Mouse (Mus musculus) myocyte (in vitro differentiated cells): Measurements from ENCODE around the gene Col6a1. TPM values are rescaled to one million over a fixed set of nuclear protein-coding genes. Genes with fewer than 3 reads are reported as not detected.
"Not testable (repeated sequence)": the region's sequence is repeated elsewhere in the genome, so short reads cannot be mapped to it uniquely, and the experiment has no call there.

Source experiments
- H3K27me3 ChIP-seq: one replicate; pipeline ENCODE4 v1.6.1; 2011; ENCODE audit not compliant: control insufficient read depth, insufficient read depth, insufficient read length
- H3K36me3 ChIP-seq: one replicate; pipeline ENCODE4 v1.6.1; 2011; ENCODE audit not compliant: control insufficient read depth, insufficient read depth
- H3K4me2 ChIP-seq: one replicate; pipeline ENCODE4 v1.6.1; 2011; ENCODE audit warnings: low read depth, control low read depth
- H3K4me3 ChIP-seq: one replicate; pipeline ENCODE4 v1.5.1; 2011; ENCODE audit warnings: mild to moderate bottlenecking, control low read depth, moderate library complexity
- H3K79me2 ChIP-seq: one replicate; pipeline ENCODE4 v1.6.1; 2011; ENCODE audit not compliant: control insufficient read depth, insufficient read depth
- H3ac ChIP-seq: one replicate; pipeline ENCODE4 v1.6.1; 2011; ENCODE audit not compliant: control insufficient read depth, insufficient read length
- CEBPB ChIP-seq: IDR thresholded peaks from 2 replicates; pipeline ENCODE4 v1.6.1; 2011; ENCODE audit warnings: mild to moderate bottlenecking, moderate library complexity; ENCODE audit not compliant: poor library complexity, insufficient read depth, severe bottlenecking
- E2F4 ChIP-seq: IDR thresholded peaks from one replicate; pipeline ENCODE4 v1.6.1; 2011; ENCODE audit warnings: mild to moderate bottlenecking, control low read depth, moderate library complexity; ENCODE audit not compliant: insufficient read depth
- MAX ChIP-seq: IDR thresholded peaks from one replicate; pipeline ENCODE4 v1.6.1; 2011; ENCODE audit warnings: low read depth, mild to moderate bottlenecking, control low read depth
- MYOD1 ChIP-seq, 3 experiments: IDR thresholded peaks; one replicate each; pipeline ENCODE4 v1.6.1; 2011; ENCODE audit warnings: control low read depth in 2 of 3, low read depth in 2 of 3, mild to moderate bottlenecking in 2 of 3, moderate library complexity in 1 of 3; ENCODE audit not compliant: insufficient read length in 2 of 3, control insufficient read depth in 1 of 3
- MYOG ChIP-seq, 3 experiments: IDR thresholded peaks; one replicate each; pipeline ENCODE4 v1.6.1; 2011; ENCODE audit warnings: control low read depth in 2 of 3, low read depth in 2 of 3, mild to moderate bottlenecking in 2 of 3; ENCODE audit not compliant: insufficient read length in 2 of 3, control insufficient read depth in 1 of 3, insufficient read depth in 1 of 3
- POLR2A ChIP-seq: IDR thresholded peaks from one replicate; pipeline ENCODE4 v1.6.1; 2011; ENCODE audit warnings: low read depth, mild to moderate bottlenecking, control low read depth, moderate library complexity; ENCODE audit not compliant: insufficient read length
- POLR2AphosphoS2 ChIP-seq: IDR thresholded peaks from one replicate; pipeline ENCODE4 v1.6.1; 2011; ENCODE audit warnings: low read depth, control low read depth; ENCODE audit not compliant: insufficient read length
- REST ChIP-seq: IDR thresholded peaks from one replicate; pipeline ENCODE4 v1.6.1; 2011; ENCODE audit warnings: mild to moderate bottlenecking, control low read depth, moderate library complexity; ENCODE audit not compliant: insufficient read depth, insufficient read length
- SRF ChIP-seq: IDR thresholded peaks from one replicate; pipeline ENCODE4 v1.6.1; 2011; ENCODE audit warnings: low read depth; ENCODE audit not compliant: control insufficient read depth, insufficient read length
- TCF12 ChIP-seq: IDR thresholded peaks from one replicate; pipeline ENCODE4 v1.6.1; 2011; ENCODE audit warnings: mild to moderate bottlenecking, control low read depth; ENCODE audit not compliant: poor library complexity, insufficient read depth, severe bottlenecking
- TCF3 ChIP-seq: IDR thresholded peaks from one replicate; pipeline ENCODE4 v1.6.1; 2011; ENCODE audit warnings: low read depth, control low read depth; ENCODE audit not compliant: insufficient read length
- USF1 ChIP-seq: IDR thresholded peaks from one replicate; pipeline ENCODE4 v1.6.1; 2011; ENCODE audit warnings: low read depth, mild to moderate bottlenecking, control low read depth, moderate library complexity
- polyA plus RNA-seq: library from polyadenylated mRNA; unstranded; fragments of >200 nt; fragmentation: generic; extraction: Trizol; gene quantifications from one replicate; pipeline ENCODE4 v1.2.1, GENCODE M21; 2012; ENCODE audit warnings: missing spikeins

The Col6a1 gene
- polyA plus RNA-seq, 1 experiment = 144 TPM

DNA sequence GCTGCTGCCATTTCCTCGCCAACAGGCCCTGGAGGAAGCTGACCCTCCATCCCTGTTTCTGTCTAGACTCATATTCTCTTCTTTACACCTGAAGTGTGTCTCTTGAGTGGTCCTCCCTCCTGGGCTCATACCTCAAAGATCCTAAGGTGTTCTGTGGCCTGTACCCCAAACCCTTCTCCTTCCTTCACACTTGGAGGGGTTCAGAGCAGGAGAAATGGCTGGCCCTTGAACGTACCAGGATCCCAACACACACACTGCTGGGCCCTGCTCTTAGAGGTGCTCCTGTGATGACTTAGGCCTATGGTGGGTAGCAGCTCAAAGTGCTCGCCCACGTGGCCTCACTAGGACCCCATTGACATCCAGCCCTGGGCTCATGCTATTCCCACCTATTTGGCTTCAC lies 39.0 kb upstream of the Col6a1 start:
- Histone ChIP-seq H3ac (no peak overlapping the region), H3K36me3 (no peaks in the 10 kb centered on the region), H3K79me2 (no peaks in the 10 kb centered on the region), H3K27me3 (no peaks in the 10 kb centered on the region), H3K4me2 (no peak overlapping the region), H3K4me3 (no peak overlapping the region)
- TF ChIP-seq TCF12 (no peak), POLR2AphosphoS2 (no peak), MYOD1 (IDR thresholded peaks at IDR 0.05; ENCODE audit: control insufficient read depth in 1 of 3, insufficient read length in 2 of 3, low read depth in 2 of 3) (no peak), USF1 (no peak), SRF (no peak), POLR2A (no peak), CEBPB (no peak), REST (no peak), MAX (no peak)

DNA sequence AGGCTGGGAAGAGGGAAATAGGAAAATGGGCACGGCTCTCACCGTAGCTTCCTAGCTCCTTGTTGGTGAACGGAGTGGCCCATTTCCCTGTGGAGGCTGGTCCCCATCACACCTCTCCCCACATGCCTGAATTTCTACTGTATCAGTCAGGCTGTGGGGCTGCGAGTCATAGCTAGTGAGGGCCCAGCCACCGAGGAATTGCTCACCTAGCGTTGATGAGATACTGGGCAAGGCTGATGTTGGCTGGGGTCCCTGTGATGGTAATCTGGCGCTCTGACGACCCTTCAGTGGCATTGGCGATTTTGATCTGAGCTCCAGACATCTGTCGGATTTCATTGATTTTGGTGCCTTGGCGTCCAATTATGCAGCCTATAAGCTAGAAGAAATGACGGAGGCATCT lies 37.0 kb upstream of the Col6a1 start:
- TF ChIP-seq SRF = no peak
- Histone ChIP-seq H3K4me3 (no peak overlapping the region), H3K79me2 (no peaks in the 10 kb centered on the region), H3K36me3 (no peaks in the 10 kb centered on the region), H3K27me3 (no peaks in the 10 kb centered on the region), H3K4me2 (no peak overlapping the region), H3ac (no peak overlapping the region)

DNA sequence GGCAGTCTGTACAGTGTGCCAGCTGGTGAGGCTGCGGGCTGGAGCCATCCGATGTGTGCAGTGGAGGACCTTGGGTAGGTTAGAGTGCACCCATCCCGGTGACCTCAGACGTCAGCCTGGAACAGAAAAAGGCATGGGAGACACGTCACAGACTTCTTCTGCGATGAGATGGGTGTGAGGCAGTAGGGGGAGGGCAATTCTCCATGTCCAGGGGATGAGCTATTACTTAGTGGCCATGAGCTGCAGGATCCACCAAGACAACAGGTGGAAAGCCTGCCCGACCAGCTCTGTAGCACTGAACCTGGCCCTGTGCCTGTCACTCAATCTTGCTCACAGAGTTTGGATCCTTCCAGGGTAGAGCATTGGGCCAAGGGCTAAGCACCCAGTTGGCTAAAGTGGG lies 36.4 kb upstream of the Col6a1 start:
- no peak overlapping the region for H3ac ChIP-seq
- TF ChIP-seq SRF (no peak), POLR2AphosphoS2 (no peak), POLR2A (no peak), REST (no peak), MAX (no peak), TCF12 (no peak), MYOD1 (IDR thresholded peaks at IDR 0.05; ENCODE audit: control insufficient read depth in 1 of 3, insufficient read length in 2 of 3, low read depth in 2 of 3) (no peak), E2F4 (no peak), USF1 (no peak), MYOG (IDR thresholded peaks at IDR 0.05; ENCODE audit: control insufficient read depth in 1 of 3, insufficient read depth in 1 of 3, insufficient read length in 2 of 3, low read depth in 2 of 3) (no peak), TCF3 (no peak), CEBPB (no peak)

DNA sequence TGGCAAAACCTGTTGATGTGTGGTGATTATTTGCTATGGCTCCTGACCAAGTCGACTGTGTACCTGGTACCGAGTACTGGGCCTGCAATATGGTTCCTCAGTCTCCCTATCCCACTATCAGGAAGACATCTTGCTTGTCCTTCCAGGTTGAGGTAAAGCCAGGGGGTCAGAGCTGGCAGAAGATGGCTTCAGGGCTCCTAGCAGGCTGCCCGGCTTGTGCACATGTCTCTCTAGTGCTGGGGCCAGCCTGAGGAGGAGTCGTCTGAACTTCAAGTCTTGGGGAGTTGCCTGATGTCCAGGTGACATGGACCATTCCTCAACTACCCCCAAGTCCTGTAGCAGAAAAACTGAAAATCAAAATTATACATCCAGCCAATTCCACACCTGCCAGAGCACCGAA lies 33.9 kb upstream of the Col6a1 start:
- TF ChIP-seq CEBPB = no peak
- TF ChIP-seq POLR2A = no peak
- TF ChIP-seq USF1 = no peak
- TF ChIP-seq POLR2AphosphoS2 = no peak
- no peak for TF ChIP-seq MYOG (IDR thresholded peaks at IDR 0.05; ENCODE audit: control insufficient read depth in 1 of 3, insufficient read depth in 1 of 3, insufficient read length in 2 of 3, low read depth in 2 of 3)
- TF ChIP-seq MYOD1 (IDR thresholded peaks at IDR 0.05; ENCODE audit: control insufficient read depth in 1 of 3, insufficient read length in 2 of 3, low read depth in 2 of 3) = no peak
- TF ChIP-seq TCF12 = no peak
- TF ChIP-seq REST = no peak
- TF ChIP-seq MAX = no peak
- TF ChIP-seq SRF = no peak
- no peak for TF ChIP-seq E2F4
- TF ChIP-seq TCF3 = no peak
- no peak overlapping the region for H3ac ChIP-seq
- H3K27me3 ChIP-seq = no peaks in the 10 kb centered on the region
- H3K4me3 ChIP-seq = no peak overlapping the region
- H3K4me2 ChIP-seq = no peak overlapping the region
- H3K36me3 ChIP-seq = no peaks in the 10 kb centered on the region
- no peaks in the 10 kb centered on the region for H3K79me2 ChIP-seq

More for the DNA sequence above, 36.4 kb upstream of the Col6a1 start:
- Histone ChIP-seq H3K79me2 (no peaks in the 10 kb centered on the region), H3K4me3 (no peak overlapping the region), H3K36me3 (no peaks in the 10 kb centered on the region), H3K4me2 (no peak overlapping the region), H3K27me3 (no peaks in the 10 kb centered on the region)

DNA sequence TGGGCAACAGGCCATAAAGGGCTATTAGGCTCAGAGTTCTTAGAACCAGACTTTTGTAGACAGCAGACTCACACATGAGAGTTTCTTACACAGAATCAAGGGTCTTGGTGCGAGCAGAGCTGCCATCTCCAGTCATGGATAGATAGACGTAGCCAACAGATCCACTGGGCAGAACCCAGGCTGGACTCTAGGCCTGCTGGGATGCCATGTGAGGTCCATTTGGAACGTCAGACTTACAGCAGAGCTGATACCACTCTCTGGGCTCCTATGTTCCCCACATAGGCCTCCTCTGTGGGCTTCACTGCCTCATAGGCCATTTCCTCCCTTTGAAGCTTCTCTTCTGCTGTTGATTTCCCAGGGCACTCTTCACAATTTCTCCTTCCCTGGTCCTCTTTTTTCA lies 27.7 kb upstream of the Col6a1 start:
- Histone ChIP-seq H3K4me2 (no peak overlapping the region), H3ac (no peak overlapping the region), H3K36me3 (no peaks in the 10 kb centered on the region), H3K4me3 (no peak overlapping the region), H3K27me3 (no peaks in the 10 kb centered on the region), H3K79me2 (no peaks in the 10 kb centered on the region)
- no peak for TF ChIP-seq E2F4
- no peak for TF ChIP-seq SRF
- TF ChIP-seq USF1 = no peak
- no peak for TF ChIP-seq MAX
- TF ChIP-seq MYOG (IDR thresholded peaks at IDR 0.05; ENCODE audit: control insufficient read depth in 1 of 3, insufficient read depth in 1 of 3, insufficient read length in 2 of 3, low read depth in 2 of 3) = no peak
- TF ChIP-seq MYOD1 (IDR thresholded peaks at IDR 0.05; ENCODE audit: control insufficient read depth in 1 of 3, insufficient read length in 2 of 3, low read depth in 2 of 3) = no peak
- no peak for TF ChIP-seq REST
- no peak for TF ChIP-seq POLR2AphosphoS2
- TF ChIP-seq TCF12 = no peak
- TF ChIP-seq POLR2A = no peak
- no peak for TF ChIP-seq CEBPB
- TF ChIP-seq TCF3 = no peak

DNA sequence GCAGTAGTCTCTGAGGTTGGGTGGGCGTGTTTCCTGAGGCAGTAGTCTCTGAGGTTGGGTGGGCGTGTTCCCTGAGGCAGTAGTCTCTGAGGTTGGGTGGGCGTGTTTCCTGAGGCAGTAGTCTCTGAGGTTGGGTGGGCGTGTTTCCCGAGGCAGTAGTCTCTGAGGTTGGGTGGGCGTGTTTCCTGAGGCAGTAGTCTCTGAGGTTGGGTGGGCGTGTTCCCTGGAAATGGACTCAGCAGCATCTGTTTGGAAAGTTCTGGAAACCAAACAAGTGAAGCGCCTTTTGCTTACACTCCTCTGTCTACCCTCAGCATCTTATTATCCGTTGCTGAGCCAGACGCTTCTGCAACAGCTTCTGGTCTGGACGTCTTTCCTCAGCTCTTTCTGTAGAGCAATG lies 18.3 kb upstream of the Col6a1 start:
- H3K4me3 ChIP-seq, H3K79me2 ChIP-seq, H3K36me3 ChIP-seq, H3K27me3 ChIP-seq, H3ac ChIP-seq, H3K4me2 ChIP-seq: not testable (repeated sequence)
